Mouse (Mus musculus): ENCODE data around the gene Pxn. TPM values are rescaled to one million over a fixed set of nuclear protein-coding genes. Genes with fewer than 3 reads are reported as not detected.

Pxn gene
- total RNA-seq (2014; rRNA removed; ENCODE audit: low replicate concordance) (66.6 and 68.8 TPM in 2 replicates), polyA plus RNA-seq (2015; fragmentation: Nextera tagmentation; extraction: Ambion mirVana) (19.3 and 19.9 TPM in 2 replicates)

GRCm38 (mm10) chr5:115506454-115507201 lies at the start of gene Pxn:
TSS of gene Pxn (plus strand) at chr5:115506676.
- Histone ChIP-seq H3K4me1 (ENCODE audit: control insufficient read depth, insufficient read depth) (peaks cover 30% of the 10 kb centered on the region), H3K4me2 (ENCODE audit: low read depth, low read length) (peak within 1 kb of the TSS; percentile 81), H3K27me3 (ENCODE audit: control insufficient read depth, insufficient read depth, low read length) (no peaks in the 10 kb centered on the region), H3K9ac (replicated peaks; ENCODE audit: low read depth, low read length) (peak within 1 kb of the TSS; percentile 91), H3K27ac (ENCODE audit: low read depth) (peak within 1 kb of the TSS; percentile 83), H3K36me3 (replicated peaks; ENCODE audit: control insufficient read depth, insufficient read depth, low read length) (no peaks in the 10 kb centered on the region), H3K9me3 (replicated peaks; ENCODE audit: control insufficient read depth, low read length) (no peaks in the 10 kb centered on the region), H3K4me3 (ENCODE audit: low read depth, low read length) (peak within 1 kb of the TSS; percentile 81)
- peak; percentile 97 for TF ChIP-seq CTCF (IDR thresholded peaks at IDR 0.05; ENCODE audit: low read depth)
- TF ChIP-seq EP300 (IDR thresholded peaks at IDR 0.05; ENCODE audit: low read depth) = no peak
- WGBS = 0% methylated on average over 44 of the region's 74 CpGs
- DNase-seq (ENCODE audit: low spot score) (peak; percentile 72), ATAC-seq (ENCODE audit: insufficient read depth, low read depth) (peak; percentile 90)

GRCm38 (mm10) chr5:115458918-115459317 lies 47.6 kb upstream of the Pxn start:
- TF ChIP-seq EP300 (IDR thresholded peaks at IDR 0.05; ENCODE audit: low read depth) (no peak), CTCF (IDR thresholded peaks at IDR 0.05; ENCODE audit: low read depth) (no peak)
- Histone ChIP-seq H3K36me3 (replicated peaks; ENCODE audit: control insufficient read depth, insufficient read depth, low read length) (no peaks in the 10 kb centered on the region), H3K27me3 (ENCODE audit: control insufficient read depth, insufficient read depth, low read length) (0 out of 2 replicates have a peak, but pooled peaks cover 2% of the 10 kb centered on the region), H3K9me3 (replicated peaks; ENCODE audit: control insufficient read depth, low read length) (no peaks in the 10 kb centered on the region), H3K4me1 (ENCODE audit: control insufficient read depth, insufficient read depth) (no peaks in the 10 kb centered on the region), H3K4me2 (ENCODE audit: low read depth, low read length) (no peak overlapping the region), H3K4me3 (ENCODE audit: low read depth, low read length) (no peak overlapping the region), H3K9ac (replicated peaks; ENCODE audit: low read depth, low read length) (no peak overlapping the region), H3K27ac (ENCODE audit: low read depth) (no peak overlapping the region)
- DNase-seq (ENCODE audit: low spot score) (no peak), ATAC-seq (ENCODE audit: insufficient read depth, low read depth) (no peak)
- WGBS = 58% methylated on average over 13 of the region's 13 CpGs

- 75% methylated on average over 18 of the region's 18 CpGs for WGBS
- DNase-seq (ENCODE audit: low spot score) = no peak
- no peaks in the 10 kb centered on the region for H3K36me3 ChIP-seq (replicated peaks; ENCODE audit: control insufficient read depth, insufficient read depth, low read length)
- H3K27ac ChIP-seq (ENCODE audit: low read depth) = no peak overlapping the region
- no peak overlapping the region for H3K4me3 ChIP-seq (ENCODE audit: low read depth, low read length)
- H3K4me1 ChIP-seq (ENCODE audit: control insufficient read depth, insufficient read depth) = no peaks in the 10 kb centered on the region
- ATAC-seq (ENCODE audit: insufficient read depth, low read depth) = no peak
- H3K4me2 ChIP-seq (ENCODE audit: low read depth, low read length) = no peak overlapping the region
- no peaks in the 10 kb centered on the region for H3K27me3 ChIP-seq (ENCODE audit: control insufficient read depth, insufficient read depth, low read length)
- H3K9me3 ChIP-seq (replicated peaks; ENCODE audit: control insufficient read depth, low read length) = no peaks in the 10 kb centered on the region
- H3K9ac ChIP-seq (replicated peaks; ENCODE audit: low read depth, low read length) = no peak overlapping the region
- TF ChIP-seq EP300 (IDR thresholded peaks at IDR 0.05; ENCODE audit: low read depth) (no peak), CTCF (IDR thresholded peaks at IDR 0.05; ENCODE audit: low read depth) (no peak)
These were observed 41.9 kb upstream of the Pxn start for GRCm38 (mm10) chr5:115464408-115465115.

- H3K9ac ChIP-seq (replicated peaks; ENCODE audit: low read depth, low read length) = no peak within 1 kb of the TSS
- H3K4me1 ChIP-seq (ENCODE audit: control insufficient read depth, insufficient read depth) = no peaks in the 10 kb centered on the region
- H3K4me3 ChIP-seq (ENCODE audit: low read depth, low read length) = no peak within 1 kb of the TSS
- H3K27me3 ChIP-seq (ENCODE audit: control insufficient read depth, insufficient read depth, low read length) = 0 out of 2 replicates have a peak, but pooled peaks cover 5% of the 10 kb centered on the region
- no peaks in the 10 kb centered on the region for H3K36me3 ChIP-seq (replicated peaks; ENCODE audit: control insufficient read depth, insufficient read depth, low read length)
- H3K27ac ChIP-seq (ENCODE audit: low read depth) = no peak within 1 kb of the TSS
- DNase-seq (ENCODE audit: low spot score) (no peak), ATAC-seq (ENCODE audit: insufficient read depth, low read depth) (no peak)
- 37% methylated on average over 9 of the region's 9 CpGs for WGBS
- H3K9me3 ChIP-seq (replicated peaks; ENCODE audit: control insufficient read depth, low read length) = no peaks in the 10 kb centered on the region
- TF ChIP-seq CTCF (IDR thresholded peaks at IDR 0.05; ENCODE audit: low read depth) (no peak), EP300 (IDR thresholded peaks at IDR 0.05; ENCODE audit: low read depth) (no peak)
- H3K4me2 ChIP-seq (ENCODE audit: low read depth, low read length) = no peak within 1 kb of the TSS
These were observed 40.6 kb upstream of the Pxn start, which contains the start of gene Pla2g1b for GRCm38 (mm10) chr5:115465642-115466420. TSS of gene Pla2g1b (plus strand) at chr5:115466262.

- Histone ChIP-seq H3K4me2 (ENCODE audit: low read depth, low read length) (no peak overlapping the region), H3K27ac (ENCODE audit: low read depth) (no peak overlapping the region), H3K9me3 (replicated peaks; ENCODE audit: control insufficient read depth, low read length) (no peaks in the 10 kb centered on the region), H3K4me3 (ENCODE audit: low read depth, low read length) (no peak overlapping the region), H3K4me1 (ENCODE audit: control insufficient read depth, insufficient read depth) (no peaks in the 10 kb centered on the region), H3K9ac (replicated peaks; ENCODE audit: low read depth, low read length) (no peak overlapping the region), H3K27me3 (ENCODE audit: control insufficient read depth, insufficient read depth, low read length) (0 out of 2 replicates have a peak, but pooled peaks cover 5% of the 10 kb centered on the region), H3K36me3 (replicated peaks; ENCODE audit: control insufficient read depth, insufficient read depth, low read length) (no peaks in the 10 kb centered on the region)
- TF ChIP-seq CTCF (IDR thresholded peaks at IDR 0.05; ENCODE audit: low read depth) (no peak), EP300 (IDR thresholded peaks at IDR 0.05; ENCODE audit: low read depth) (no peak)
- ATAC-seq (ENCODE audit: insufficient read depth, low read depth) (no peak), DNase-seq (ENCODE audit: low spot score) (no peak)
- WGBS = 72% methylated on average over 6 of the region's 6 CpGs
These were observed 36.7 kb upstream of the Pxn start for GRCm38 (mm10) chr5:115469791-115470190.
